Mouse (Mus musculus): ENCODE measurements around the gene Gm1673.
A peak's percentile ranks its signal among the peaks of the same experiment; 100 is the strongest.

The Gm1673 gene

GRCm38 (mm10) chr5:33997051-33997741, 14.0 kb downstream of the Gm1673 start:
- DNase-seq (ENCODE audit: extremely low spot score, low spot score): peak; percentile 58

- no peak for DNase-seq (ENCODE audit: extremely low spot score, low spot score)
These were observed 14.7 kb downstream of the Gm1673 start for GRCm38 (mm10) chr5:33997829-33998504.

DNA sequence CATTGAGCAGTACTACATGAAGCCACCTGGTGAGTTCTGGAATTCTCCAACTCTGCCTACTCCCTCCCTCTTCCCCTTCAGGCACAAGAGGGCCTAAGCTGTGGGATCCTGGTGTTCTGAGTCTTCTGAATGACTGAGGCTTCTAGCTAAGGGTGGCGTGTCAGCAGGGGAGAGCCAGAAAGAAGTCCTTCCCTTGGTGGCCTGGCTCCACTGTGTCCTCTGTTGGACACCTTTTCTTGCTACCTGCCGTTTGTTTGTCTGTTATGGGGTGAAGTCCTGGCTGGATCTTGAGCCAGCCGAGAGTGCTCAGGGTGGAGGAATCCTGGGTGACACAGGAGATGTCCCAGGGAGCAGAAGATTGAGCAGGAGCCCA, 15.3 kb downstream of the Gm1673 start:
- no peak for DNase-seq (ENCODE audit: extremely low spot score, low spot score)

DNA sequence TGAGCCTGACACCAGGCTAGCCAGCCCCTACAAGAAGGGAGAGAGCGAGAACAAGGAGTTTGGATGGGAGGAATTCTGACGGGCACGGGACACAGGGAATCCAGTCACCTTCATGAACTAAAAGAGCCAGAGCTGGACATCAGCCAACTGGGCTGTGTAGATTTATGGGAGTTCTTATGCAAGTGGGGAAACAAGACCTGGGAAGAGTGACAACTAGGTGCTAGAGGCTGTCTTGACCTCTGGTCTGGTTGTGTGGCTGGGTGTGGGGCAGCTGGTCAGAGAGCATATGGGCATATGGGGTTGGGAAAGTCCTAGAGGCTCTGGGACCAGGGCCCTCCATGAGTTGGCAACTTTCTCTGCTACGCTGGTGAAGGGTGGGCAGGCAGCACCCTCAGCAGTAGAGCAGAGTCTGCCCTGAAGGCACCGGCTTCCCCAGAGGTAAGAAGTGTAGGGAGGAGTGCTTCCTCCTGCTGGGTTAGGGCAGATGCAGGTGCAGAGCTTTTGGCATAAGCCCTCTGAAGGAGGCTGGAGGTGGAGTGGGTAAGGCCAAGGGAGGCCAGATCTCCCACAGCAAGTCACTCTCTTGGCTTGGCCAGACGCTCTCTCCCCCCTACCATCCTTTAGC, 16.3 kb downstream of the Gm1673 start:
- DNase-seq (ENCODE audit: extremely low spot score, low spot score): no peak

- DNase-seq (ENCODE audit: extremely low spot score, low spot score): no peak
These were observed 17.6 kb downstream of the Gm1673 start for GRCm38 (mm10) chr5:34000809-34001208.

GRCm38 (mm10) chr5:34001401-34001800, 18.2 kb downstream of the Gm1673 start:
- no peak for DNase-seq (ENCODE audit: extremely low spot score, low spot score)

DNA sequence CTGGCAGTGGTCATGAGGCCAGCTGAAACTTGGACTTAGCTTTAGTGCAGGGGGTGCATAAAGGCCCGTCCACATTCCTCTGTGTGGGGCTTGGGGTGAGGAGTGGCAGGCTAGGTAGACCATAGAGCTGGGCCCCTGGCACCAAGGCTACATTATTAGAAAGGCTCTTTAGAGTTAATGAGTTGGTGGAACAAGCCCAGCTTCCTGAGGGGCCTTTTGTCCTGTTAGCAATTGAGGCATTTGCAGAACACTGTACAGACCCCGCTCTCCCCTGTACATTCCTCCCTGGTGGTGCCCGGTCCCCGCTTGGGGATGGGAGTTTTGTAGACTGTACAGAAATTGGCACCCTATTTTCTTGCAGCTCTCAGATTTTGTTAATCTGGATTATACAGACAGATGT, 19.4 kb downstream of the Gm1673 start:
- DNase-seq (ENCODE audit: extremely low spot score, low spot score): no peak

DNA sequence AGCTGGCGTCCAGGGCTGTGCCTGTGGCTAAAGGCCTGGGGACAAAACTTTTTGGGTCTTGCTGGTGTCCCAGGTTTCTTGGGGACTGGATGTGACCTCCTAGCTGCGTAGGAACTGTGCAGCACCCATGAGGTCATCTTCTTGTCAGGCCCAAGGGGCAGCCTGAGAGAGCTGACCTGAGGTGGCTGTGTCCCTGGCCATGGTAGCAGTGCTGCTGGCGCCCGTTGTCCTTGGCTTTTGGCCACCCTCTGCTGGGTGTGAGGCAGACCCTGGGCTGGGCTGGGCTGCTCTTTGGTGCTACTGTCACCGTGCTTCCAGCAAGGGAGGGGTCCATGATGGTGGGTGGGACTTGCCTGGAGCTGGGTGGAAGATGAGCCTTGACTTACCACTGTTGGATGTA, 21.4 kb downstream of the Gm1673 start:
- no peak for DNase-seq (ENCODE audit: extremely low spot score, low spot score)

GRCm38 (mm10) chr5:34006832-34007231, 23.6 kb downstream of the Gm1673 start:
- DNase-seq (ENCODE audit: extremely low spot score, low spot score): no peak

DNA sequence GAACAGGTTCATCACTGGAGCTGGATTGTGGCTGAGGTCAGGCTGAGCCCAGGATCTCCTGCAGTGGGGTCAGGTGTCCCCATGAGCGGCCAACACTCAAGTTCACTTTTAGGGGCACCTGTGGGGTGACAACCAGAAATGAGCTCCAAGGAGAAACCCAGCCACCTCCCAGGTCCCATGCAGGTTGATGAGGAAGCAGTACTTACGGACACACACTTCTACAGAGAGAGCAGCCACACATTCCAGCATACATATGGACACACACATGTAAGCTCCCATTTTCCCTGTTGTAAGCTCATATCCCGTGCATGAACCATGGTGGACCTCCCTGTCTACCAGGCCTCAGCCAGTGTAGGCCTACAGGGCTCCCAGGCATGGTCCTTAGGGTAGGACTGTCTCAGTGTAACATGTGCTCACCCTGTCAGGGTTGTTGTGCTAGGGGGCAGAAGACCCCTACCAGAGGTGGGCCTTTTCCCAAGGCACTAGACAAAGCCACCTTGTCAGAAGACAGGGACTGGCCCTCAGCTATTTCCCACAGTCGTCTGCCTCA, 24.2 kb downstream of the Gm1673 start:
- no peak for DNase-seq (ENCODE audit: extremely low spot score, low spot score)

GRCm38 (mm10) chr5:34014652-34015051, 31.4 kb downstream of the Gm1673 start:
- DNase-seq (ENCODE audit: extremely low spot score, low spot score): no peak

DNA sequence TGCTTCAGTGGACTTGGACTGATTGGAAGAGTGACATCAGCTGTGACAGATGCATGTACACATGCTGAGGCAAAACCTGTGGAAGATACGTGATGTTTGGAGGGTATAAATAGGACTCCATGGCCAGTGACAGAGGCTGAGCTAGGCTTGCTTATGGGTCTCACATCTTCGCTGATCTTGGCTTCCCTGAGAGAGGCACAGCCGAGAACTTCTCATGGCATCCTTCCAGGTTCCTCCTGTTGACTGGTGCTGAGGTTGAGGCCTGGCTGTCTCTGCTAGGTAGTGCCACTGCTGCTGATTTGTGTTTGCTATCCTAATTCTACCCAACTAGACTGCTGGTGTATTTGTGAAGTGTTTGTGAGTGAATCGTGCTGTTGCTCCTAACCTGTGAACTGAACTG, 35.7 kb downstream of the Gm1673 start:
- no peak for DNase-seq (ENCODE audit: extremely low spot score, low spot score)

DNA sequence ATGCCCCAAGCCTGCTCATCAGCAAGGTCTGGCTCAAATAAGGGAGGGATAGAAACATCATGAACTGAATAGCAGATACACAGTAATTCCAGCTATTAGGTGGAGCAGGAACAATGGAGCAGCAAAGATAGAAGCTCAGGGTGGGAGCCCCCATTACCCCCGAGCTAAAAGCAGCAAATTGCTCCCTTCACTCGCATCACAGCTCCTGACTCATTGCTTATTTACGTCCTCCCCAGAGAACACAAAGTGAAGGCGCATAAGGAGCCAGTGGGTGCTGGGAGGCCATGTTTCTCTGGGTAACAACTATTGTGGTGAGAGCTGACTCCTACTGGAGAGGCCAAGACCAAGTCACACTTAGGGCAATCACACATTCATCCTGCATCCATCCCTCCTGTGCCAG, 46.9 kb downstream of the Gm1673 start:
- no peak for DNase-seq (ENCODE audit: extremely low spot score, low spot score)

DNA sequence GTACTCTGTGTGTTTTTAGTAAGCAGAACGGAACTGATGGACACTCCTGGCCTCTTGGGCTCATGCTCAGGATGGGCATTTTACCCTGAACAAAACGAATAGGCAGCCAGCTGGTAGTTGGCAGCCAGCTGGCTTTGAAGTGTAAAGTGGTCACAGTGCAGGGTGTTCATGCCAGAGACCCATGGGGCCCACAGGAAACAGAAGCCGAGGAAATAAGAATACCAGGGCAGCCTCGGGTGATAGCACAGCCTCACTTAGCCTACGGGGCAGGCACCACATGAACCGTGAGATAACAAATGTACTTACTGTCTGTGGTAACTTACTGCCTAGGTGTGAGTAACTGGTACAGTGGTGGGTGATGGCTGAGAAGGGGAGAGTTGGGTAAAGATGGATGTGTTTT, 47.8 kb downstream of the Gm1673 start:
- no peak for DNase-seq (ENCODE audit: extremely low spot score, low spot score)

DNA sequence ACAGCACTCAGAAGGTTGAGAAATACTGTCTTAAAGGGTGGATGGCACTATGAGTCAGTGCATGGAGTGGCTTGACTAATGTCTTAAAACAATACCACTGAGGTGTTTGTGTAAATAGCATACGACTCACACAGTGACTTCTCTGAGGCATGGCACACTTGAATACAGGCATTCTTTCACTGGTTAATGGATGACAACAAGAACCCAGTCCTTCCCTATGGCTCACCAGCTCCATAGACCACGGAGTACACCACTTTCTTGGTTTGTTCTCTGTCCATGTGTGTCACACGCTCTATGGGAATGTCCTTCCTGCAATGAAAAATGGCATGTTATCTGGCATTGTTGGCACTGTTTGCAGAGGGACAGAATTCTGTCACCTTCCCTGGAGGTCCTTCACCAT, 49.3 kb downstream of the Gm1673 start:
- no peak for DNase-seq (ENCODE audit: extremely low spot score, low spot score)
